Mouse (Mus musculus): ENCODE measurements around the gene Gm20662. TPM values are rescaled to one million over a fixed set of nuclear protein-coding genes. Genes with fewer than 3 reads are reported as not detected.

Gm20662 gene
- polyA plus RNA-seq, 1 experiment: 6.9 TPM

DNA sequence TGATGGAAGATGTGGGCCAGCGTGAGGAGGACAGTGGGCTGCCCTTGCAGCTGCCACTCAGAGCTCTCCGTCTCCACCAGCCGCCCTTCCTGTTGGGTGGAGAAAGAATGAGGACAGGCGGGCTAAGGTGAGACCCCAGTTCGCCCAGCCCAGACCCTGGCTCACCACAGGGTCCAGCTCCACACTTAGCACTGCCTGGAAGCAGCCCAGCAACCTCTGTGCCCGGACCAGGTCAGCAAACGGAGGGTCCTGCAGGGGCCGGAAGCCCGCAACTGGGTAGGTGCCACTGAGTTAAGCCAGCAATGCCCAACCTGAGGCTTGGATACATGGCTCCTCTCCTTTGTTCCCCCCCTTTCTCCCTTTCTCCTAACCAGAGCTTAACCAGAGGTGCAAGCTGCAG is 72.9 kb downstream of the Gm20662 start:
- Histone ChIP-seq H3K27me3 (ENCODE audit: control insufficient read depth, insufficient read depth, low read length) (no peaks in the 10 kb centered on the region), H3K4me1 (ENCODE audit: control insufficient read depth, insufficient read depth, low read length) (peaks cover 69% of the 10 kb centered on the region), H3K27ac (ENCODE audit: insufficient read depth, low read length) (no peak overlapping the region), H3K4me3 (replicated peaks; ENCODE audit: insufficient read depth, low read depth, low read length) (no peak overlapping the region)
- WGBS: 88% methylated on average over 9 of the region's 9 CpGs
- no peak for TF ChIP-seq CTCF (IDR thresholded peaks at IDR 0.05; ENCODE audit: borderline replicate concordance, insufficient read depth, low read depth, low read length)
- TF ChIP-seq POLR2A (IDR thresholded peaks at IDR 0.05; ENCODE audit: borderline replicate concordance, insufficient read depth, low read length): no peak
- DNase-seq: no peak

GRCm38 (mm10) chr9:108069529-108069928 is 73.4 kb downstream of the Gm20662 start:
- H3K4me1 ChIP-seq (ENCODE audit: control insufficient read depth, insufficient read depth, low read length): peaks cover 65% of the 10 kb centered on the region
- H3K27ac ChIP-seq (ENCODE audit: insufficient read depth, low read length): peak overlapping the region; percentile 51
- no peak for DNase-seq
- no peak overlapping the region for H3K4me3 ChIP-seq (replicated peaks; ENCODE audit: insufficient read depth, low read depth, low read length)
- TF ChIP-seq CTCF (IDR thresholded peaks at IDR 0.05; ENCODE audit: borderline replicate concordance, insufficient read depth, low read depth, low read length) (no peak), POLR2A (IDR thresholded peaks at IDR 0.05; ENCODE audit: borderline replicate concordance, insufficient read depth, low read length) (no peak)
- WGBS: 41% methylated on average over 7 of the region's 7 CpGs
- no peaks in the 10 kb centered on the region for H3K27me3 ChIP-seq (ENCODE audit: control insufficient read depth, insufficient read depth, low read length)

DNA sequence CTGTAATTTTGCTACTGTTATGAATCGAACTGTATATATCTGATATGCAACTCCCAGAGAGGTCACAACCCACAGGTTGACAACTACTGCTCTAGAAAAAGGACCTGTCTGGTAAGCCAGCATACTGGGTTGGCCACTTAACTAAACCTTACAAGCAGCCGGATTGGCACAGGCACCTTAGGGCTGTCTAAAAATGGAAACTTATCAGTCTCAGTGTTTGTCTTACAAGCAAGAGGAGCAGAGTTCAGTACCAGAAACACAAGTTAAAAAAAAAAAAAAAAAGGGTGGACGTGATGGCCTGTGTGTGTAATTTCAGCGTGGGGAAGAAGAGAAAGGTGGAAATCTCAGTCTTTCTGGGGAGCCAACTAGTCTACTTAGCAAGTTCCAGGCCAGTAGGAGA is 75.7 kb downstream of the Gm20662 start:
- 50% methylated on average over 4 of the region's 4 CpGs for WGBS
- H3K4me1 ChIP-seq (ENCODE audit: control insufficient read depth, insufficient read depth, low read length): peaks cover 44% of the 10 kb centered on the region
- DNase-seq: no peak

GRCm38 (mm10) chr9:108072481-108072924 is 76.4 kb downstream of the Gm20662 start:
- Histone ChIP-seq H3K4me3 (replicated peaks; ENCODE audit: insufficient read depth, low read depth, low read length) (peak overlapping the region; percentile 11), H3K27me3 (ENCODE audit: control insufficient read depth, insufficient read depth, low read length) (no peaks in the 10 kb centered on the region), H3K27ac (ENCODE audit: insufficient read depth, low read length) (peak overlapping the region; percentile 100), H3K4me1 (ENCODE audit: control insufficient read depth, insufficient read depth, low read length) (peaks cover 43% of the 10 kb centered on the region)
- DNase-seq: peak; percentile 71 to 77
- 16% methylated on average over 9 of the region's 9 CpGs for WGBS
- no peak for TF ChIP-seq CTCF (IDR thresholded peaks at IDR 0.05; ENCODE audit: borderline replicate concordance, insufficient read depth, low read depth, low read length)
- 0 out of 2 replicates have a peak, but pooled peaks have one; percentile 26 for TF ChIP-seq POLR2A (IDR thresholded peaks at IDR 0.05; ENCODE audit: borderline replicate concordance, insufficient read depth, low read length)

More for the DNA sequence above, 75.7 kb downstream of the Gm20662 start:
- no peak for TF ChIP-seq POLR2A (IDR thresholded peaks at IDR 0.05; ENCODE audit: borderline replicate concordance, insufficient read depth, low read length)
- no peak for TF ChIP-seq CTCF (IDR thresholded peaks at IDR 0.05; ENCODE audit: borderline replicate concordance, insufficient read depth, low read depth, low read length)
- Histone ChIP-seq H3K27ac (ENCODE audit: insufficient read depth, low read length) (peak overlapping the region; percentile 100), H3K27me3 (ENCODE audit: control insufficient read depth, insufficient read depth, low read length) (no peaks in the 10 kb centered on the region), H3K4me3 (replicated peaks; ENCODE audit: insufficient read depth, low read depth, low read length) (no peak overlapping the region)

GRCm38 (mm10) chr9:108073141-108073930 is 77.2 kb downstream of the Gm20662 start:
- peak; percentile 52; the same call in 1 of the 2 replicates for TF ChIP-seq POLR2A (IDR thresholded peaks at IDR 0.05; ENCODE audit: borderline replicate concordance, insufficient read depth, low read length)
- TF ChIP-seq CTCF (IDR thresholded peaks at IDR 0.05; ENCODE audit: borderline replicate concordance, insufficient read depth, low read depth, low read length): no peak
- WGBS: 9% methylated on average over 7 of the region's 7 CpGs
- H3K4me1 ChIP-seq (ENCODE audit: control insufficient read depth, insufficient read depth, low read length): peaks cover 47% of the 10 kb centered on the region

GRCm38 (mm10) chr9:108080168-108080567 is 84.0 kb downstream of the Gm20662 start, which contains the start of gene Mst1:
Mst1 (plus strand) TSS chr9:108080436.
- TF ChIP-seq CTCF (IDR thresholded peaks at IDR 0.05; ENCODE audit: borderline replicate concordance, insufficient read depth, low read depth, low read length) (no peak), POLR2A (IDR thresholded peaks at IDR 0.05; ENCODE audit: borderline replicate concordance, insufficient read depth, low read length) (no peak)
- Histone ChIP-seq H3K27me3 (ENCODE audit: control insufficient read depth, insufficient read depth, low read length) (no peaks in the 10 kb centered on the region), H3K4me3 (replicated peaks; ENCODE audit: insufficient read depth, low read depth, low read length) (peak within 1 kb of the TSS; percentile 61), H3K27ac (ENCODE audit: insufficient read depth, low read length) (peak within 1 kb of the TSS; percentile 75), H3K4me1 (ENCODE audit: control insufficient read depth, insufficient read depth, low read length) (peaks cover 26% of the 10 kb centered on the region)
- 85% methylated on average over 5 of the region's 5 CpGs for WGBS
- no peak for DNase-seq

More at GRCm38 (mm10) chr9:108073141-108073930, 77.2 kb downstream of the Gm20662 start:
- Histone ChIP-seq H3K4me3 (replicated peaks; ENCODE audit: insufficient read depth, low read depth, low read length) (no peak overlapping the region), H3K27ac (ENCODE audit: insufficient read depth, low read length) (peak overlapping the region; percentile 100), H3K27me3 (ENCODE audit: control insufficient read depth, insufficient read depth, low read length) (no peaks in the 10 kb centered on the region)
- peak; percentile 85 to 96 for DNase-seq

- Histone ChIP-seq H3K27me3 (ENCODE audit: control insufficient read depth, insufficient read depth, low read length) (no peaks in the 10 kb centered on the region), H3K4me1 (ENCODE audit: control insufficient read depth, insufficient read depth, low read length) (peaks cover 19% of the 10 kb centered on the region), H3K27ac (ENCODE audit: insufficient read depth, low read length) (no peak overlapping the region), H3K4me3 (replicated peaks; ENCODE audit: insufficient read depth, low read depth, low read length) (no peak overlapping the region)
- no peak for TF ChIP-seq POLR2A (IDR thresholded peaks at IDR 0.05; ENCODE audit: borderline replicate concordance, insufficient read depth, low read length)
- TF ChIP-seq CTCF (IDR thresholded peaks at IDR 0.05; ENCODE audit: borderline replicate concordance, insufficient read depth, low read depth, low read length): no peak
- DNase-seq: no peak
- 6% methylated on average over 19 of the region's 19 CpGs for WGBS
These were observed 86.4 kb downstream of the Gm20662 start for GRCm38 (mm10) chr9:108082549-108082948.

- H3K27ac ChIP-seq (ENCODE audit: insufficient read depth, low read length): no peak within 1 kb of the TSS
- H3K4me1 ChIP-seq (ENCODE audit: control insufficient read depth, insufficient read depth, low read length): peaks cover 15% of the 10 kb centered on the region
- no peaks in the 10 kb centered on the region for H3K27me3 ChIP-seq (ENCODE audit: control insufficient read depth, insufficient read depth, low read length)
- TF ChIP-seq CTCF (IDR thresholded peaks at IDR 0.05; ENCODE audit: borderline replicate concordance, insufficient read depth, low read depth, low read length): no peak
- no peak; the same call in 1 of the 2 replicates for TF ChIP-seq POLR2A (IDR thresholded peaks at IDR 0.05; ENCODE audit: borderline replicate concordance, insufficient read depth, low read length)
- no peak for DNase-seq
- H3K4me3 ChIP-seq (replicated peaks; ENCODE audit: insufficient read depth, low read depth, low read length): no peak within 1 kb of the TSS
- WGBS: 37% methylated on average over 12 of the region's 12 CpGs
These were observed 86.9 kb downstream of the Gm20662 start, which contains the start of gene Rnf123 for GRCm38 (mm10) chr9:108082988-108083431. Rnf123 (minus strand) TSS chr9:108083346.
